Mouse (Mus musculus) frontal cortex, adult 2 months (tissue): ENCODE results near the gene Arhgap35. TPM values are rescaled to one million over a fixed set of nuclear protein-coding genes. Genes with fewer than 3 reads are reported as not detected.

Source experiments
- DNase-seq, 2 experiments: peaks; one replicate each; pipeline ENCODE4 v3.0.0; 2022; ENCODE audit warnings: low spot score in 1 of 2; ENCODE audit errors: extremely low spot score in 1 of 2
- polyA plus RNA-seq: library from polyadenylated mRNA; depleted of rRNA; stranded (reverse); fragments of >200 nt; gene quantifications from 2 replicates; pipeline ENCODE4 v1.2.3, GENCODE M21; 2012

Arhgap35 gene
- polyA plus RNA-seq, 1 experiment = 50.5 TPM

DNA sequence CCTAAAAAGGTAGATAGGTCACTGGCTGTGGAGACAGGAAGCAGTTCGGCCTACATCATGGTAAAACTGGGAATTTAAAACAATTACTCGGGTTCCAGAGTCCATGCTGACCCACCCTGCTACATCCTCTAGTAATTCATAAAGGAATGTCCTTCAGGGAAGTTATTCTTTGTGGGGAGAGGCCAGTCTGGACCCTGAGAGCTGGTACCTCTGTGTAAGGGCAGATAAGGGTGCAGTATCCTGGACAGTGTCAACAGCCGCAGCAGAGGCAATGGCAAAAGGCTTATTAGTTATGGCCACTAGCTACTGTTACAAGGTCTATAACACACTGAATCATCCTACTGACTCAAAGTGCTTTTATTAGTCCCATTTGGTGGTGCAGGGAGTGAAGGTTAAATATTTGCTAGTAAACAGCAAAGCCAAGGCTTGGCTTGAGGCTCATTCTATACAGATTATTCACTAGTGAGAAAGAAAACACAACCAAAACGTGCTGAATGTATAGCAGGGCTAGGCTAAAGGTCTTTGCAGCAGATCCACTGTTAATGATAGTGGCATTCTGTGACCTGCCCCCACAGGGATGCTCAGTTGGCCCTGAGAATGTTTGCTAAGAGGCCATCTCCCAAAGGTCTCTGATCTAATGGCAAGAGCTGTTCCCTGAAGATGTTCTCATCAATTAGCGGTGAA is 77.4 kb downstream of the Arhgap35 start:
- DNase-seq = no peak

DNA sequence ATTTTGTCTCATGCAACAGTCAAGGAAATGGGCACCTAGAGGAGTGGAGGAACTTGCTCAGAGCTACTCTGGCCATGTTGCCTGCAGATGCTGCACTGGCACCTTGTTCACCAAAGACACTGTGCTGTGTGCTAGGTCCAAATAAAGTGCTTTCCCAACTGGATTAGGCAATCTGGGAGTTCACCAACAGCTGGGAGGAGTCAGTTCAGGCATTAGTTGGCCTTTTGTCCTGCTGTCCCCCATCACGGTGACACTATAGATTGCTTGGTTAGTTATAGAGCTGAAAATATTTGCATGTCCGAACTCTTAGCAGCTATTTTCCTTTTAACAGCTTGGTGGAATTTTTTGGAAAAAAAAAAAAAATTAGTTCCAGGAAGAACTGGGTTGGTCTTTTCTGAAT is 88.8 kb downstream of the Arhgap35 start:
- DNase-seq = no peak

DNA sequence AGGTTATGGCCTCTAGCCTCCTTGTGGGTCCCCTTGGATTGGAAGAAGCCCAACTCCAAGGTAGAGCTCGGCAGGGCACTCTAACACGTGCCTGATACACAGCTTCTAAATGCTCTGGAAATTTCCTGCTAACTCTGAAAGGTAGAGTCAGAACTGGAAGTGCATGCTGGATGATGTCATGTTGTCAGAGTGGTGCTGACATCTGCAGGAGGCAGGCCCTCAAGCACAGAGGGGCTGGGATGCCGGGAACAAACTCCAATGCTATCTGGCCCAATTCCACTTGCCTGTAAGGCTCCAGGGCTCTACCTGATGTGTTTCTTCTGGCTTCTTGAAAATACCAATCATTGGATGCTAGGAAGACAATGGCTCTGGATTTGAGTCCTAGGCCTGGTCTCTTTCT is 89.3 kb downstream of the Arhgap35 start:
- DNase-seq = no peak

DNA sequence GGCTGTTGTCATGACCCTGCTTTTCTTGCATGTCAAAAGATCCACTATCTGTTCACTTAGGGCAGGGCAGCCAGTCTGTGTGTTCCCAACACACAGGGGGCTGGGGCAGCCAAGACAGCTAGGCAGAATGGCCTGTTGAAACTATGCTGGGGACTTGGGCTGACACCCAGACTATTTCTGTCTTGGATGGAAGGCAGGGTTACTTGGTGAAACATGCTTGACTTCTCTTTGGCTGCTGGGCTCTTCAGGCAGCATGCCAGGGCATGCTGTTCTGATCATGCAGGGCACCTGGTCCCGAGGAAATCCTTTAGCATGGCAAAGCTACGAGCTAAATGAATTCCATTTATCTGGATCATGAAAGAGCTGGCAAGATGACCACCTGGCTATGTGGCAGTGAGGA is 90.5 kb downstream of the Arhgap35 start:
- DNase-seq = no peak

DNA sequence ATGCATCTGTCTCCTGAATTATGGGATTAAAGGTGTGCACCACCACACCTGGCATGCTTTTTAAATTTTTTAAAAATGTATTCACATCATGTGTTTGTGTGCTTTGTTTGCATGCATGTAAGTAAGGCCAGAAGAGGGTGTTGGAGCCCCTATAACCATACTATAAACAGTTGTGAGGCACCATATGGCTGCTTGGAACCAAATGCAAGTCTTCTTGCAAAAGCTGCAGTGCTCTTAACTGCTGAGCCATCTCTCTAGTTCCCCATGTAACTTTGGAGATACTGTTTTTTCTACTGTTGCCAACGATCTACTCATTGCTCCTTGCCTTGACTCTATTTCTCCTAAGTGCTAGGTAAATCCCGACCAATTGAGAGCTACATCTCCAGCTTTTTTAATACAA is 95.5 kb downstream of the Arhgap35 start:
- no peak for DNase-seq

DNA sequence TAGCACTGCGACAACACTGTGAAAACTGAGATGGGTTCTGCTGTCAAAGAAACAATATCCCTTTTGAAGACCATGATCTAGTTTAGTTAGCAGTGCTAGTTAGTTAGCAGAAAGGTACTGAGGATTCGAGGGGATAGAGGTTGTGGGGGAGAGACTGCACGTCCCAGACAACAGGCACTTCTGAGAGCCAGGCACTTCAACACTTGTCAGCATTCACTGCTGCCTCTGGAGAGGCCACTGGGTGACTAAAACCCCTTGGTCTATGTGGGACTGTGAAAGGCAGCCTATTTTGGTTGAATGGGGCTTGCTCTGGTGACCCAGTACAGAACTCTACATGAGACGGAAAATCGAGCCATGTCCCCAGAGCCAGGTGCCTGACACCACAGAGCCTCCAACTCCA is 97.6 kb downstream of the Arhgap35 start:
- DNase-seq = no peak

DNA sequence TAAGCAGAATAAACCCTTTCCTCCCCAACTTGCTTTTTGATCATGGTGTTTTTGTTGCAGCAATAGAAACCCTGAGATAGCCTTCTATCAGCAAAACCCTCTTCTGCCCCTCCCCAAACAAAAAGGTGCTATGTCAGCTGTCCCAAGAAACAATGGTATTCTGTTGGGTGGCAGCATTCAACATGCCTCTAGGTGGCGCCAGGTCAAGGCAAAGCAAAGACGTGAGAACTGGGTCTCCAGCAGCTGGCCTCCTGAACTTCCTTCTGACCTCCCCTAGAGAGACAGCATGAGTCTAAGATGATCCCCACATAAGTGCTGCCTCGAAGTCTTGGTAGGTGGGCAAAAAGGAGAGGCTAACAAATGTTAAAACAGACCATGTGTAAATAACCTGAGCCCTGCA is 107.5 kb downstream of the Arhgap35 start:
- DNase-seq = peak in 1 of 2 experiments; percentile 57

DNA sequence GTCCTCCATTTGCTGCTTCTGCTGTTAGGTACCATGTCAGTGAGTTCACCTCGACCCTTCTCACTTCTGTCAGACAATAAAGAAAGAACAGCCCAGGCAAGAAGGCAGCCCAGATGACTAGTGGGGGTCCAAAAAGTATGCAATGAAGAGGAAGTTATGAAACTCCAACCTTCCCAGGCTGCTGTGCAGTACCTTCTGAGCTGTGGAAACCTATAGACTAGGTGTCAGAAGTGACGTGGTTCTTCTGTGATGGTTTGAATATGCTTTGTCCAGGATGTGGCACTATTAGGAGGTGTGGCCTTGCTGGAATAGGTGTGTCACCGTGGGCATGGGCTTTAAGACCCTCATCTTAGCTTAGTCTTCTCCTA is 109.6 kb downstream of the Arhgap35 start:
- DNase-seq = no peak

DNA sequence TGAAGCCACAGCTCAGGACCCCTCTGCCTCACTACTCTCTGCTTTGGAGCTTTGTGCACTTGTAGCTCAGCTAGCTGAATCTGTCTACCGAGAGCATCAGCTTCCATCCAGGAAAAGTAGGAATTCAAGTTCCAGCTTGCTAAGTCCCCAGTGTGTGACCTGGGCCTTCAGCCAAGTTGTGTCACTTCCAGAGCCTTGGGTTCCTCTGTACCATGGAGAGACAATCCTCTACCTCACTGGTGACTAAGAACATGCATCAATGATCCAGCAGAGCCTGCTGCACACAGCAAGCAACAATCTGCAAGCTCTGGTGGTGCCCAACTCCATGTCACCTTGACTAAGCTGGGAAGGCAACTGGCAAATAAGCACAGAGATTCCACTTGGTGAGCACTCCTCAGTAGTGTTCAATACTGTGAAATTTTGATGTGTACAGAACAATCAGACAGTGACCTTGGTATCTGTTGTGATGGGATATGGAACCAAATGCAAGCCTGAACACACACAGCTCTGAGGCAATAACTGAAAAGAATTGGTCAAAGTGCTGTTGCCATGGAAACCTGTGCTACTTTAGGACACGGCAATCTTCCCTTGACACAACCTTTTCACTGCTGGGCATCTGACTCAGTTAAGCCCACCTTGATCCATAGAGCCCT is 110.1 kb downstream of the Arhgap35 start:
- no peak for DNase-seq

DNA sequence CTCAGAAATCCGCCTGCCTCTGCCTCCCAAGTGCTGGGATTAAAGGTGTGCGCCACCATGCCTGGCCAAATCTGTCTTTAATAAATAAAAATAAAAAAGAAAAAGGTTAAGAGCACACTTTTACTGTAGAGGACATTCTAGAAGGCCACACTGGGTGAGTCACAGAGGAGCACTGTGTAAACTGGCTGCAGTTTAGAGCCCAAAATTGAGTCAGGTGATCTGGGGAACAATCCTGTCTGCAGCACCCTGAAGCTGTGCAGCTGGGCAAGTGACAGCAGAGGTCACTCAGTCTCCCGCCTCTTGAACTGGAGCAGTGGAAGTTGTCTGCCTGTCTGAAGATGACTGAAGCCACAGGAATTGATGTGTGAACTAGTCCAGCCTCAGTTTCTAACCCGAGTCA is 113.2 kb downstream of the Arhgap35 start:
- no peak for DNase-seq

DNA sequence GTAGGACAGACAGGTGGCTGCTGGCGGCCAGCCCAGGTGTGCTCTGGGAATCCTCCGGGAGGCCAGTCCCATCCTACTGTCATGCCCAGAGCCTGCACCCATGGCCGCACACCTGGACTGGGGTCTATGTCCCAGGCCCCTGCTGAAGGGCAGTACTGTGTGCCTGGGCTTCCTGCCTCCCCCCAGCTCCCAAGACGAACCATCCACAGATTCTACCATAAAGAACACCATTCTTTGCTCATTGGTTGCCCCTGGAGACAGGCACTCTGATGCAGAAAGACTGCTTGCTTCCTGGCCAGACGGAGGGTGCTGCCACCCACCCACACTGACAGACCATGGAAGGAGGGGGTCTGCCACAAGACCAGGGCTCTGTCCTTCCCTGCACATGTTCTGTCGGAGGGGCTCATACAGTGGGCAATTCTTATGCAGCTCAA is 115.1 kb downstream of the Arhgap35 start:
- no peak for DNase-seq

DNA sequence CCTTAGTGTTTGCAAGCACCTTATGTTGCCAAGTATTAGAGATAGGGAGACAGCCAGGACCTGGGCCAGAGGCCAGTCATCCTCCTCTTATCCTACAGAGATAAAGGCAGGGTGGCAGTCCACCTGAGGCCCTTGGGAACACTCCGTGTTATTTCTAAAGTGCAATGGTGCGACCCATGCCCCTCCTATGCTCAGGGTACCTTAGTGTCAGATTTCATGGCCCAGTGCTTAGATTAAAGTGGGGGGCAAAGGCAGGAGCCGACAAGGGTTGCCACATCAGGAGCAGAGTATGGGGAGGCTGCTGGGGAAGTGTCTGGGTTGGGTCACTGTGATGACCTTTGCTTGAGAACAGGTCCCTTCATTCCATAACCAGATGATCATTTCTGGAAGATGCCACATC is 118.5 kb downstream of the Arhgap35 start:
- no peak for DNase-seq

DNA sequence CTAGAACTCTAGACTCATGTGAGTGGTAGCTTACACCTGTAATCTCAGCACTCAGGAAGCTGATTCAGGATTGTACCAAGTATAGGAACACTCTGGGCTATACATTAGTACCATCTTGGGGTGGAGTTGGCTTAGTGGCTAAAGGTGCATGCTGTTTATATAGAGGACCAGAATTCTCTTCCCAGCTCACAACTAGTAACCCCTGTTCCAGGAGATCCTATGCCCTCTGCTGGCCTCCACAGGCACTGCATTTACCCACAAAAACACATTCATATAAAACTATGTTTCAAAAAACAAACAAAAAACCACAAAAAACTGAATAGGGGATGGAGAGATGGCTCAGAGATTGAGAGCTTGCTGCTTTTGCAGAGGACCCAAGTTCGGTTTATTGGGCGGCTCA is 121.4 kb downstream of the Arhgap35 start:
- DNase-seq = peak in 1 of 2 experiments; percentile 69

DNA sequence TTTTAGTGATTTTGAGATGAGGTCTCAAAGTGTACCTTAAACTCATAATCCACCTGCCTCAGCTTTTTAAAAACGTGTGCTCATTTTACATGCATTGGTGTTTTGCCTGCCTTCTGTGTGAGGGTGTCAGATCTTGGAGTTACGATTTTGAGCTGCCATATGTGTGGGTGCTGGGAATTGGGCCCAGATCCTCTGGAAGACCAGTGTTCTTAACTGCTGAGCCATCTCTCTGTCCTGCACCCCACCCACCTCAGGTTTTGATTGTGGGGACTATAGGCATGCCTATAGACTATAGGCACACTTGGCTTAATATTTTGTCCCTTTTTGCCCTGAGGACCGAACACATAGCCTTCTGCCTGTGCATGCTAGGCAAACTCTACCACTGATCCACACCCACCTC is 122.6 kb downstream of the Arhgap35 start:
- DNase-seq = peak in 1 of 2 experiments; percentile 59

DNA sequence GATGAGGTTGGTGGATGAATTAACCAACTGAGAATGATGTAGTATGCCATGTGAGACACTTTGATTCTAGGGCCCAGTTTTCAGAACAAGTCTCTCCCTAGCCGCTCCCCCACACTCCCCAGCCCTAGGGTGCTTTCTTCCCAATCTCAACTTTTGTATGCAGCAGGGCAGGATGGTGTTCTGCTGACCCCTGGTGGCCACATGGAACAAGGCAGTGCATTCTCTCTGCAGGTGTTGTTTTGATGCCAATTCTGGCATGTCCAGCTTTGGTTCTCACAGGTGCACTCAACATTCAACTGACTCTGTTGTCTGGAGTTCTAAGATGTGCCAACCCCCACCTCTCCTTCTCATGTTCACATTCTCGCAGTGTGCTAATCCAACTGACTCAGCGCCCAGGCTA is 123.0 kb downstream of the Arhgap35 start:
- peak in 1 of 2 experiments; percentile 64 for DNase-seq

DNA sequence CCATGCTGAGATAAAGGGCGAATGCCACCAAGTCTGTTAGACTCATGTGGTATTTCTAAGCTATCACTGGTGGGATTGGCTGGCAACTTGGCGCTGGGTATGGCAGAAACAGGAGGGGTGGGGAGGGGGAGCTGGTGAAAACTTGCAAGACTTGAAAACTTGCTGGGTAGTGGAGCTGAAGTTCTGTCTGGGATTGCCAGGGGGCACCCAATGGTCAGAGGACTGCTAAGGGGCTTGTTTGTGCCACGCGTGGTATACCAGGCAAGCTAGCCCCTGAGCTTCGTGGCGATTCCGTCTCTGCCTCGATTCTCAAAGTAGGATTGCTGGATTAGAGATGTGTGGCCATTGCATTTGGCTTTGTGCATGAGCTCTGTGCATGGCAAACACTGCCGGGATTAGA is 124.8 kb downstream of the Arhgap35 start:
- DNase-seq = peak in 1 of 2 experiments; percentile 40

DNA sequence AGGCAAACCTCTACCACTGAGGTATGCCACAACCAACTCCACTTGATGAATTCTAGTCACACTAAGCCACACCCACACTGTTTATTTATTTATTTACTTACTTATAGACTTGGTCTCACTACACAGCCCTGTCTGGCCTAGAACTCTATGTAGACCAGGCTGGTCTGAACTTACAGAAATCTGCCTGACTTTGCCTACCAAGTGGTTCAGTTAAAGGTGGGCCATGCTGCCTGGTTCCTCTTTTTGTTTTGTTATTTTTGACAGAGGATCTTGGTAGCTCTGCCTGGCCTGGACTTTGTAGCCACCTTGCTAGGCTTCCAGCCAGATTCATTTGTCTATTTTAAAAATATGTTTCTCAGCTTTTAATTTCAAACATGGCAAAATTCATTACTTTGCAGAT is 126.0 kb downstream of the Arhgap35 start:
- DNase-seq = no peak

DNA sequence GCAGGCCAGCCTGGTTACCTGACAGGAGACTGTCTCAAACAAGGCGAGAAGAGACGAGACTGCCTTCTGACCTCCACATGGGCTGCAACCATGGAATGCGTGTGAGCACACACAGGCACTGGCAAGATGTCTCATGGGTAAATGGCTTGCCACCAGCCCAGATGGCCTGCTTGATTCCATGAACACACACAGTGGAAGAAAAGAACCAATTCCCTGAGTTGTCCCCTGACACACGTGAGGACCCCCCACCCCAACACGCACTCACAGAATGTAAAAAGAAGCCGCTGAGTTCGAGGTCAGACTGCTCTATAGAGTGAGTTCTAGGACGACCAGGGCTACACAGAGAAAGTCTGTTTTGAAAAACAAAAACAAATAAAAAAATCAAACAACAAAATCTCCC is 137.2 kb downstream of the Arhgap35 start, which contains the start of gene Npas1:
Npas1 (minus strand) TSS at position 101 of the 400 bp plus-strand sequence.
- DNase-seq = no peak

DNA sequence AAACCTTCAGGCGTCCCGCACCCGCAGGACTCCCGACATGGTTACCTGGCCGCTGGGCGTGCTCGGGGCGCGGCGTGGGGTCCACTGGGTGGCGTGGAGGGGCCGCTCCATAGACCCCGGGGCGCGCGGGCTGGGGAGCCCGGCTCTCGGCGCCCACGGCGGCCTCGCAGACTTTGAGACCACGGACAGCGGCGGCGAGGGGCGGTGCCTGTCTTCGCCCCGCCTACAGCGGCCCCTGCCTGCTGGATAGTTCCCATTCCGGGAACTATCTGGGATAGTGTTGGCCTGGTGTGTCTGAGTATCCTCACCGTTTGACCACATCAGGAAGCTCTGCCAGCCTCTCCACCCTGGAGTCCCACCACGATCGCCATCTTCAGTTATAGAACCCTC is 138.2 kb downstream of the Arhgap35 start:
- no peak for DNase-seq

DNA sequence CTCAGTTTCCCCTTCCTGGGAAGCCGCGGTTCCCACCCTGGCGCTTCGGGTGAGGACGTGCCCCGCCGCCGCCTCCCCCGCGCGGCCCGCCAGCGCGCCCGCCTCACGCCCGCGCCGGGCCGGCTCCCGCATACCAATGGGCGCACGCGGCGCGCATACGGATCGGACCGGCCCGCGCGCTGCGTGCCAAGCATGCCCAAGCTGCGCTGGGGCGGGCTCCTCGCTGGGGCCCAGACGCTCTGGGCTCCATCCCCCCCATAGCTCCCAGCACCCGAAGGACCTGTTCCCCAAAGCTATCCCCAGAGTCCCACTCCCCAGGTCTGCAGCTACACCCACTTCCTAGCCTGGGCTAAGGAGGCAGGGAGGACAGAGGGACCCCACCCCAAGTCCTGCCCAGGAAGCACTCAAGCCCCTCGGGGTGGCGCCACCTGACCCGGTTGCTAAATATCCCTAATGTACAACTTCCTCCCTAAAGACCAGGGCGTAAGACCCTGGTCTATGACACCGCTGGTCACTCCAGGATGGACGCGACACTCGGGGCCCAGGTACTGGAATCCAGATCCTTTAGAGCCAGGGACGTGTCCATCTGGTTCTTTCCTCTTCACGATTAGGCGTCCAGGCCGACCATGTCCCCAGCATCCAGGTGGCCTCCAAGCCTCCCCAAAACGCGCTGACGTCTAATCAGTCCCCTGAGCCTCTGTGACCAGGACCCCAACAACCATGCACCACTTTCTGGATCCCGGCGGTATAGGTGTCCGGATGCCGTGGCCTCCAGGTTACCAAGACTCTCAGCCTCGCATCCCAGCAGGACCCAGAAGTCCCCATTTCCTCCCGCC is 138.8 kb downstream of the Arhgap35 start:
- no peak for DNase-seq

DNA sequence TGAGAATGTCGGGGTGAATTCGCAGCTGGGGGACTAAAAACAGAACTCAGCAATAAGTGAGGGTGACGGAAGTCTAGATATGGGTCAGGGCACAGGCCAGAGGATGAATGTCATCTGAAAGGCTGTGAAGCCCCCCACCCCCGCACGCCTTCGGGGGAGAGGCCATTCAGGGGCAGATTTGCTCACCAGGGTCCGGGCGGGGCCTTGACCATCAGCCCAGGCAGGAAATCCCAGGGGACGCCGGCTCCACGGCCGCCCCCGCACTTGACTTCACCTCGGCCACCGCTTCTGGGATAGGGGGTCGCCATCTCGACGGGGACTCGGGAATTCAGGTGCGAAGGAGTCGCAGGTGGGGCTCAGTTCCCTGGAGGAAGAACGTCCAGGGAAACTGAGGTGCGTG is 139.5 kb downstream of the Arhgap35 start:
- no peak for DNase-seq

DNA sequence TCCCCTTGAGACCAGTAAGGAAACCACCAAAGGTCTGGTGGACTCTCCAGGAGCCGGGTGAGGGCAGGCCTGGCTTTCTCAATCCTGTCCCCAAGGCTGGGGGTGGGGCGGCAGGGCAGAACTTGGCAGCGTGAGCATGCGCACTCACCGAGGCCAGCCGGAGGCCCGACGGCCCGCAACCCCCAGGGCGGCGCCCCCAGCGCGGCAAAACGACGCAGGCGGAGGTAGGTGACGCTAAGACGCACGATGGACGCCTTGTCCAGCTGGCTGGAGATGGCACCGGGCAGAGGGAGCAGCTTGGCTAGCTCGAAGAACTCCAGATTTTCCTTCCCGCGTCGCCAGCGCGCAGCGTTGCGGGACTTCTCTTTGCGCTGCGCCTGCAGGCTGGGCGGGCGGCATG is 140.3 kb downstream of the Arhgap35 start:
- no peak for DNase-seq
